Mouse (Mus musculus): Measurements from ENCODE around the gene Btbd10. TPM values are rescaled to one million over a fixed set of nuclear protein-coding genes. Genes with fewer than 3 reads are reported as not detected.

Gene Btbd10
- polyA plus RNA-seq, 1 experiment from 2014 or later = 11.2 TPM

Other genes with a start within 250 kb of the Btbd10 start
- gene Arntl, start 161.9 kb downstream of the Btbd10 start, polyA plus RNA-seq (2016; fragmentation: Nextera tagmentation; extraction: Ambion mirVana) = 5.4 and 5.7 TPM in 2 replicates
- gene Pth, start 19.2 kb upstream of the Btbd10 start, polyA plus RNA-seq (2016; fragmentation: Nextera tagmentation; extraction: Ambion mirVana) = not detected in 2 replicates
- 33.1 and 37.9 TPM in 2 replicates for gene Far1, start 144.4 kb upstream of the Btbd10 start, polyA plus RNA-seq (2016; fragmentation: Nextera tagmentation; extraction: Ambion mirVana)

Measured in liver, embryonic 12.5 days (tissue).